Mouse (Mus musculus): Measurements from ENCODE around the gene Tshr.
"Not testable (repeated sequence)": the region's sequence is repeated elsewhere in the genome, so short reads cannot be mapped to it uniquely, and the experiment has no call there.

The Tshr gene

GRCm38 (mm10) chr12:91384281-91385017 is at the start of gene Tshr, which contains the start of gene Cep128:
Gene Tshr (plus strand): TSS chr12:91384563.
Gene Cep128 (minus strand): TSS chr12:91384409.
- DNase-seq (ENCODE audit: low spot score): peak; percentile 86

GRCm38 (mm10) chr12:91338656-91339055 is 45.7 kb upstream of the Tshr start:
- DNase-seq (ENCODE audit: low spot score): not testable (repeated sequence)

- no peak for DNase-seq (ENCODE audit: low spot score)
Measured at GRCm38 (mm10) chr12:91353783-91354182, 30.6 kb upstream of the Tshr start.

GRCm38 (mm10) chr12:91369173-91369572 is 15.2 kb upstream of the Tshr start:
- no peak for DNase-seq (ENCODE audit: low spot score)

- DNase-seq (ENCODE audit: low spot score): no peak
Measured at GRCm38 (mm10) chr12:91383516-91384264, 673 bp upstream of the Tshr start.

GRCm38 (mm10) chr12:91400232-91401048 is 16.1 kb downstream of the Tshr start:
- no peak for DNase-seq (ENCODE audit: low spot score)

GRCm38 (mm10) chr12:91401049-91401352 is 16.6 kb downstream of the Tshr start:
- no peak for DNase-seq (ENCODE audit: low spot score)

GRCm38 (mm10) chr12:91410306-91410705 is 25.9 kb downstream of the Tshr start:
- no peak for DNase-seq (ENCODE audit: low spot score)

- no peak for DNase-seq (ENCODE audit: low spot score)
Measured at GRCm38 (mm10) chr12:91412461-91413182, 28.3 kb downstream of the Tshr start.

GRCm38 (mm10) chr12:91415112-91415511 is 30.7 kb downstream of the Tshr start:
- DNase-seq (ENCODE audit: low spot score): no peak

- no peak for DNase-seq (ENCODE audit: low spot score)
Measured at GRCm38 (mm10) chr12:91416828-91417227, 32.5 kb downstream of the Tshr start.

- DNase-seq (ENCODE audit: low spot score): peak; percentile 28
Measured at GRCm38 (mm10) chr12:91418791-91419190, 34.4 kb downstream of the Tshr start.

GRCm38 (mm10) chr12:91421272-91421671 is 36.9 kb downstream of the Tshr start:
- no peak for DNase-seq (ENCODE audit: low spot score)

GRCm38 (mm10) chr12:91423125-91423820 is 38.9 kb downstream of the Tshr start:
- DNase-seq (ENCODE audit: low spot score): no peak

- no peak for DNase-seq (ENCODE audit: low spot score)
Measured at GRCm38 (mm10) chr12:91426499-91426898, 42.1 kb downstream of the Tshr start.

GRCm38 (mm10) chr12:91427129-91427528 is 42.8 kb downstream of the Tshr start:
- DNase-seq (ENCODE audit: low spot score): no peak

- no peak for DNase-seq (ENCODE audit: low spot score)
Measured at GRCm38 (mm10) chr12:91482195-91482733, 97.9 kb downstream of the Tshr start.

- DNase-seq (ENCODE audit: low spot score): no peak
Measured at GRCm38 (mm10) chr12:91486342-91486741, 102.0 kb downstream of the Tshr start.

- no peak for DNase-seq (ENCODE audit: low spot score)
Measured at GRCm38 (mm10) chr12:91488406-91488805, 104.0 kb downstream of the Tshr start.

GRCm38 (mm10) chr12:91495497-91496225 is 111.3 kb downstream of the Tshr start:
- DNase-seq (ENCODE audit: low spot score): no peak

Measured in spleen, adult 12 weeks (tissue).